Mouse (Mus musculus) hindlimb bud, embryonic 11.5 days (tissue): ENCODE results near the gene AW822073.
"Not testable (repeated sequence)": the region's sequence is repeated elsewhere in the genome, so short reads cannot be mapped to it uniquely, and the experiment has no call there.

Source experiments
- DNase-seq: peaks from one replicate; pipeline ENCODE4 v3.0.0-alpha.2; 2012; ENCODE audit warnings: low read depth, low spot score; ENCODE audit errors: extremely low spot score

The AW822073 gene

GRCm38 (mm10) chr10:58224827-58225785 is at the start of gene AW822073:
TSS of gene AW822073 (minus strand) at chr10:58224930.
- not testable (repeated sequence) for DNase-seq

GRCm38 (mm10) chr10:58258466-58258865 is 33.7 kb upstream of the AW822073 start:
- no peak for DNase-seq

GRCm38 (mm10) chr10:58255954-58256353 is 31.2 kb upstream of the AW822073 start:
- no peak for DNase-seq

- peak; percentile 80 for DNase-seq
Measured at GRCm38 (mm10) chr10:58255213-58255892, 30.6 kb upstream of the AW822073 start, which contains the start of gene Gcc2. TSS of gene Gcc2 (plus strand) at chr10:58255497.

- no peak for DNase-seq
Measured at GRCm38 (mm10) chr10:58254635-58255175, 30.0 kb upstream of the AW822073 start.

- no peak for DNase-seq
Measured at GRCm38 (mm10) chr10:58249535-58249934, 24.8 kb upstream of the AW822073 start.

- DNase-seq: not testable (repeated sequence)
Measured at GRCm38 (mm10) chr10:58238984-58239740, 14.4 kb upstream of the AW822073 start.

GRCm38 (mm10) chr10:58236613-58237012 is 11.9 kb upstream of the AW822073 start, which contains the start of gene Gm4981:
TSS of gene Gm4981 (minus strand) at chr10:58236701.
- no peak for DNase-seq

- DNase-seq: not testable (repeated sequence)
Measured at GRCm38 (mm10) chr10:58234985-58235384, 10.3 kb upstream of the AW822073 start.

GRCm38 (mm10) chr10:58233740-58234121 is 9.0 kb upstream of the AW822073 start:
- not testable (repeated sequence) for DNase-seq

GRCm38 (mm10) chr10:58233054-58233739 is 8.5 kb upstream of the AW822073 start:
- not testable (repeated sequence) for DNase-seq

- DNase-seq: not testable (repeated sequence)
Measured at GRCm38 (mm10) chr10:58232641-58232969, 7.9 kb upstream of the AW822073 start, which contains the start of gene Duxf3. TSS of gene Duxf3 (minus strand) at chr10:58232675.

- DNase-seq: not testable (repeated sequence)
Measured at GRCm38 (mm10) chr10:58231779-58232640, 7.3 kb upstream of the AW822073 start.

GRCm38 (mm10) chr10:58231088-58231487 is 6.4 kb upstream of the AW822073 start:
- not testable (repeated sequence) for DNase-seq

GRCm38 (mm10) chr10:58230021-58230420 is 5.3 kb upstream of the AW822073 start:
- not testable (repeated sequence) for DNase-seq

GRCm38 (mm10) chr10:58227798-58228197 is 3.1 kb upstream of the AW822073 start:
- DNase-seq: not testable (repeated sequence)

- DNase-seq: not testable (repeated sequence)
Measured at GRCm38 (mm10) chr10:58226357-58226756, 1.6 kb upstream of the AW822073 start.

- not testable (repeated sequence) for DNase-seq
Measured at GRCm38 (mm10) chr10:58223972-58224805, 541 bp downstream of the AW822073 start.
